Mouse (Mus musculus) neural tube, embryonic 11.5 days (tissue): Measurements from ENCODE around the gene Sf3a1. TPM values are rescaled to one million over a fixed set of nuclear protein-coding genes. Genes with fewer than 3 reads are reported as not detected.
A peak's percentile ranks its signal among the peaks of the same experiment; 100 is the strongest.

ENCODE experiments used
- ATAC-seq: fragments of 200-750 bp; cut with Nextera tagmentation; 2 replicates; pipeline ENCODE4 v1.8.0; 2017; ENCODE audit warnings: moderate number of reproducible peaks, mild to moderate bottlenecking, moderate TSS enrichment, moderate library complexity; ENCODE audit not compliant: insufficient read depth, low FRiP score, low TSS enrichment
- DNase-seq: peaks from one replicate; pipeline ENCODE4 v3.0.0-alpha.2; 2015; ENCODE audit warnings: low spot score
- H3K27ac ChIP-seq: fragments of 300-500 bp; sonication (generic); 2 replicates; pipeline ENCODE4 v1.5.1; 2014; ENCODE audit warnings: low read depth, mild to moderate bottlenecking, low read length
- H3K27me3 ChIP-seq: fragments of 300-500 bp; sonication (generic); 2 replicates; pipeline ENCODE4 v1.6.1; 2014; ENCODE audit warnings: mild to moderate bottlenecking, low read length, mixed read lengths; ENCODE audit not compliant: control insufficient read depth, insufficient read depth
- H3K36me3 ChIP-seq: fragments of 300-500 bp; sonication (generic); 2 replicates; pipeline ENCODE4 v1.6.1; 2014; ENCODE audit warnings: mild to moderate bottlenecking, low read length, moderate library complexity, mixed read lengths; ENCODE audit not compliant: control insufficient read depth, insufficient read depth
- H3K4me1 ChIP-seq: fragments of 300-500 bp; sonication (generic); 2 replicates; pipeline ENCODE4 v1.6.1; 2014; ENCODE audit warnings: low read length, mixed read lengths; ENCODE audit not compliant: control insufficient read depth, insufficient read depth
- H3K4me2 ChIP-seq: fragments of 300-500 bp; sonication (generic); 2 replicates; pipeline ENCODE4 v1.6.1; 2014; ENCODE audit warnings: low read depth, mild to moderate bottlenecking, moderate library complexity
- H3K4me3 ChIP-seq: fragments of 300-500 bp; sonication (generic); 2 replicates; pipeline ENCODE4 v1.5.1; 2014; ENCODE audit warnings: low read depth, low read length
- H3K9ac ChIP-seq: fragments of 300-500 bp; sonication (generic); 2 replicates; pipeline ENCODE4 v1.6.1; 2014; ENCODE audit warnings: mild to moderate bottlenecking, low read length
- H3K9me3 ChIP-seq: fragments of 300-500 bp; sonication (generic); 2 replicates; pipeline ENCODE4 v1.6.1; 2016; ENCODE audit warnings: low read length; ENCODE audit not compliant: control insufficient read depth
- WGBS: fragments of 180-500 bp; shearing (Covaris S2); extraction: QIAGEN DNeasy Blood & Tissue Kit; methylation state at CpG from one replicate; pipeline ENCODE4 v1.1.7; 2014; 5-methylcytosine and 5-hydroxymethylcytosine counted together
- polyA plus RNA-seq: library from polyadenylated mRNA; unstranded; fragments of >200 nt; fragmentation: Nextera tagmentation; extraction: Ambion mirVana; gene quantifications from 2 replicates; pipeline ENCODE4 v1.2.1, GENCODE M21; 2014

The Sf3a1 gene
- polyA plus RNA-seq, 1 experiment from 2014 or later = 91.1 TPM

DNA sequence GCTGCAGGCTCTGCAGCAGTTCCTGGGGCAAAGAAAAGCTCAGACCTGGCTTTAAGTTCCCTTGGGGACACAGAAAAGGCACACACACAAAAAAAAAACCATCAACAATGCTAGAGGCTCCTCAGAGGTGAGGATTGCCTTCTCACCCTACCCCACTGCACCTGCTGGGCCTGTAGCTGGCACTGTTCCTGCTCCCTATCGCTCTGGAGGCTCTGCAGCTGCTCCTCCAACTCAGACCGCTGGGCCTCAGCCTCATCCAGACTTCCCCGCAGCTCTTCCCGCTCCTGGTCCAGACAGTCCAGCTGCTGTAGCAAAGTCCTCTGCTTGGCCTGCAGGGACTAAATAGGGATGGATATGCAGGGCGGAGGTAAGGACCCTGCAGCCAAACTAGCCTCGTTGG lies 13.8 kb upstream of the Sf3a1 start:
- no peaks in the 10 kb centered on the region for H3K9me3 ChIP-seq
- DNase-seq (no peak), ATAC-seq (no peak)
- H3K27ac ChIP-seq = no peak overlapping the region
- H3K36me3 ChIP-seq = peaks cover 9% of the 10 kb centered on the region
- H3K4me1 ChIP-seq = no peaks in the 10 kb centered on the region
- no peak overlapping the region for H3K9ac ChIP-seq
- 89% methylated on average over 6 of the region's 6 CpGs for WGBS
- H3K27me3 ChIP-seq = no peaks in the 10 kb centered on the region
- H3K4me3 ChIP-seq = no peak overlapping the region
- no peak overlapping the region for H3K4me2 ChIP-seq

DNA sequence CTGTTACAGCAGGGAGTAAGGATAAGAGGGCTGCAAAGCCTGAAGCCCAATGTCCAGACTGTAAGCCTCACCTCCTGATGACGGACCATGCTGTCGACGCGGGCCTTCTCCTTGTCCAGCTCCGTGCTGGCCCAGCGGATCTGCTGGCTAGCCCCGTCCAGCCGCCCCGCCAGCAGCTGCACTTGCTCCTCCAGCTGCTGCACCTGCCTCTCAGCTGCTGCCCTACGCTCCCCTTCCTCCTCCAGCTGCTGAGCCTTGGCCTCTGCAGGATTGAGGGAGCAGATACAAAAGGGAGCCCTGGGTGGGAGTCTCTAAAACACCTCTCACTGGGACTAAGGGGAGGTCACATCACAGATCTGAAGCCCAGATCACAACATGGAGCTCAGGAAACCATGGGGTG lies 13.1 kb upstream of the Sf3a1 start:
- Histone ChIP-seq H3K27ac (no peak overlapping the region), H3K9ac (no peak overlapping the region), H3K4me3 (no peak overlapping the region), H3K9me3 (no peaks in the 10 kb centered on the region), H3K36me3 (peaks cover 9% of the 10 kb centered on the region), H3K27me3 (no peaks in the 10 kb centered on the region), H3K4me2 (no peak overlapping the region), H3K4me1 (no peaks in the 10 kb centered on the region)
- WGBS = 87% methylated on average over 10 of the region's 10 CpGs
- DNase-seq (no peak), ATAC-seq (no peak)

DNA sequence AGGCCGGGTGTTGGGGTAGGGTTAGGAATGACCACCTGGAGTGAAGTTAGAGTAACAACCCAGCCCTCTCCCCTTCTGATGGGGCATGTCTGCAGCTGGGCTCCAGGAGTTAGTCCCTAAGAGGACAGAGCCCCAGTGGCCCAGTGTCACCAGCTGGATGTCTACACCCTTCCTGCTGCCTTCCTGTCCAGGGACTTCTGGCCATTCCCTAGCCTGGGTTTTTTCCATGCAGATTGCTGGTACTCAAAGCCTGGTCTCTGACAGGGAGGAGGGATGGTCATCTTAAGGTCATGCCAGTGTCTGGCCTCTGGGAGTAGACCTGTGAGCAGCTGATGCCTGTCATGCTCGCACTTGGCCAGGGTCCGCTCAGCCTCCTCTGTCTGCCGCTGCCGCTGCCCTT lies 12.0 kb upstream of the Sf3a1 start:
- Histone ChIP-seq H3K4me3 (no peak overlapping the region), H3K4me2 (no peak overlapping the region), H3K27ac (no peak overlapping the region), H3K27me3 (no peaks in the 10 kb centered on the region), H3K4me1 (no peaks in the 10 kb centered on the region), H3K36me3 (peaks cover 3% of the 10 kb centered on the region; the same call in 1 of the 2 replicates), H3K9ac (no peak overlapping the region), H3K9me3 (no peaks in the 10 kb centered on the region)
- no peak for ATAC-seq
- no peak for DNase-seq
- 85% methylated on average over 5 of the region's 5 CpGs for WGBS

DNA sequence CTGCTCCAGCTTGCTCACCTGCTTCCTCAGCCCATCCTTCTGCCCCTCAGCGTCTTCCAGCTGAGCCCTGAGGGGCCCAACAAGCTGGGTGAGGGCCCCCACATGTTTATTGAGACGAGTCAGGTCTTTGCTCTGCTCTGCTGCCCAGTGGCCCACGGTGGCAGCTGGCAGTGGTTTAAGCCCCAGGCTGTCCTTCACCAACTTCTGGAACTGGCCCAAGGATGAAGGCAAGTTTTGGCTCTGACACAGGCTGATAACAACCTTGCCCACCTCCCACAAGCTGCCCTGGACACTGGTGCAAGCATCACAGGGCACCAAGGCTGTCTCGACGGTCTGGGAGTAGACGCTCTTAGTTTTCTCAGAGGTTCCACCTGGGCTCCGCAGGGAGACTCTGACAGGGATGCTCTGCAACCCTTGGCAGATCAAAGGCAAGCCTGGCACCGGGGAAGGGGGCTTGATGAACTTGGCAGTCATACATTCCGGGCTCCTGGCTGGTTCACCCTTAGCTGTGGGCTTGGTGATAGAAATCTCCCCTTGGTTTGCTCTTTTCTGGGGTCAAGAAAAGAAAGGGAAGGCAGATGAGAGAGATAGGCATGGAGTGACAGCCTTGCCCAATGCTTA lies 11.5 kb upstream of the Sf3a1 start:
- Histone ChIP-seq H3K4me1 (no peaks in the 10 kb centered on the region), H3K27ac (no peak overlapping the region), H3K36me3 (peaks cover 3% of the 10 kb centered on the region; the same call in 1 of the 2 replicates), H3K27me3 (no peaks in the 10 kb centered on the region), H3K9me3 (no peaks in the 10 kb centered on the region), H3K4me2 (no peak overlapping the region), H3K4me3 (no peak overlapping the region), H3K9ac (no peak overlapping the region)
- 89% methylated on average over 9 of the region's 9 CpGs for WGBS
- DNase-seq (no peak), ATAC-seq (no peak)

DNA sequence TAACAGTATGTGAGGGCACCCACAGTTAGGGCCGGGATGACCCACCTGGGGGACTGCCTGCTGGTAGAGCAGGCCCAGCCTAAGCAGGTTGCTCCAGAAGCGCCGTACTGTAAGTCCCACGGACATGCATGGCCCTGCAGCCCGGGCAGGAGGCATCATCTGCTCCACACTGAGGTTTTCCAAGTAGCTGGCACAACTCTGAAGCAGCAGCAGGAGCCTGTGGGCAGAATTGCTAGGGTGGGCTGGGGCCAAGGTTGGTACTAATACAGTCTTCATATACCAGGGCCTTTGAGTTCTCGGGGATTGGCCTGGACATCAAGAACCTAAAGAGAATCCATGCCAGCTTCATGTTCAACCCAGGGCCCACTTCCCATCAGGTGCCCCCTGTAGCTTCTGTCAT lies 10.3 kb upstream of the Sf3a1 start:
- H3K4me2 ChIP-seq = no peak overlapping the region
- H3K4me3 ChIP-seq = no peak overlapping the region
- no peaks in the 10 kb centered on the region for H3K4me1 ChIP-seq
- no peak overlapping the region for H3K9ac ChIP-seq
- no peak for ATAC-seq
- 91% methylated on average over 6 of the region's 6 CpGs for WGBS
- no peak for DNase-seq
- no peaks in the 10 kb centered on the region for H3K9me3 ChIP-seq
- no peaks in the 10 kb centered on the region for H3K36me3 ChIP-seq
- H3K27me3 ChIP-seq = no peaks in the 10 kb centered on the region
- no peak overlapping the region for H3K27ac ChIP-seq

DNA sequence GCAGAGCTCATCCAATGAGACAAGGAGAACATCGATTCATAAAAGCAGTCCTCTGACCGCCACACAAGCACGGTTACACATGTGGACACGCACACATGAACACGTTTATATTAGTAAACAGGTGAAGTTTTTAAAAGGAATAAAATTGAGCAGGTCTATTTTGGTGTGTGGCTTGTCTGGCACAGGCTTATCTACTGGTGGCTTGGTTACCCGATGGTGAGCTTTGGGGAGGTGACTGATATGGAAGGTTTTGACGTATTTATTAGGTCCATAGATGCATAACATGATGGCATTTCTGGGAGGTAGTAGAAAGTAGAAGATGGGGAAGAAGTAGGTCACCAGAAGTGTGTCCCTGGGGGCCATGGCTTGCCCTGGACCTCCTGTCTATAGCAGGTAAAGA lies 6.5 kb upstream of the Sf3a1 start:
- ATAC-seq (no peak), DNase-seq (no peak)
- Histone ChIP-seq H3K4me1 (no peaks in the 10 kb centered on the region), H3K4me2 (no peak overlapping the region), H3K27ac (no peak overlapping the region), H3K27me3 (no peaks in the 10 kb centered on the region), H3K9ac (no peak overlapping the region), H3K9me3 (no peaks in the 10 kb centered on the region), H3K4me3 (no peak overlapping the region), H3K36me3 (no peaks in the 10 kb centered on the region)
- WGBS = 95% methylated on average over 7 of the region's 7 CpGs

DNA sequence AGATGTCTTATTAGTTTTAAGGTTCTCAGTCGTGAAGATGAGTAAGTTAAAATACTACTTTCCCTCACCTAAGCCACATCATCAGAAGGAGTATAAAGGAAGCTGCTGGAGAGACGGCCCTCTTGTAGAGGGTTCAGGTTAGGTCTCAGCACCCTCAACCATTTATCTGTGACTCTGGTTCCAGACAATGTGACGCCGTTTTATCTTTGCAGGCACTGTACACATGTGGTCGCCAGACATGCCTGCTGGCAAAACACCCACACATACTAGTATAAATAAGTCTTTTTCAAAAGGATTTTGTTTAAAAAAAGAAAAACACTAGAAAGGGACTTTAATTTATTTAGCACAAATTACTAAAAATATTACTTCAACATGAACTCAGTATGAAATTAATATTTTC lies 4.5 kb upstream of the Sf3a1 start:
- Histone ChIP-seq H3K36me3 (no peaks in the 10 kb centered on the region), H3K4me2 (no peak overlapping the region), H3K27ac (no peak overlapping the region), H3K9ac (no peak overlapping the region), H3K4me3 (no peak overlapping the region), H3K9me3 (no peaks in the 10 kb centered on the region), H3K27me3 (no peaks in the 10 kb centered on the region), H3K4me1 (no peaks in the 10 kb centered on the region; the same call in 1 of the 2 replicates)
- 72% methylated on average over 5 of the region's 5 CpGs for WGBS
- ATAC-seq (no peak), DNase-seq (no peak)

DNA sequence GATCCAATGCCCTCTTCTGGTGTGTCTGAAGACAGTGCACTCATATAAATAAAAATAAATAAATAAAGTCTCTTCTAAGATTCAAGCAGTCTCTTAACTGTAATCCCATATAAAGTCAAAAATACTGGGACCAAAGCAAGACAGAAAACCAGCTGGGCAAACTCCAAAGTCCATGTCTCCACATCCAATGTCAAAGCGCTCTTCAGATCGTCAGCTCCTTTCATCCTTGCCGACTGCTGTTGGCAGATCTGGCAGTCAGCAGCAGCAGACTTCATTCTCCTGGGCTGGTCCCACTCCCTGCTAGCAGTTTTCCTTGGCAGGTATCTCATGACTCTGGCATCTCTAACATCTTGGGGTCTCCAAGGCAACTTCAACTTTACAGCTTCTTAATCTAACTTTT lies 1.5 kb upstream of the Sf3a1 start:
- Histone ChIP-seq H3K4me1 (peaks cover 12% of the 10 kb centered on the region), H3K9me3 (no peaks in the 10 kb centered on the region), H3K4me3 (no peak overlapping the region), H3K36me3 (no peaks in the 10 kb centered on the region; the same call in 1 of the 2 replicates), H3K27me3 (no peaks in the 10 kb centered on the region), H3K9ac (no peak overlapping the region), H3K4me2 (no peak overlapping the region), H3K27ac (no peak overlapping the region)
- no peak for DNase-seq
- no peak for ATAC-seq
- 91% methylated on average over 3 of the region's 3 CpGs for WGBS

DNA sequence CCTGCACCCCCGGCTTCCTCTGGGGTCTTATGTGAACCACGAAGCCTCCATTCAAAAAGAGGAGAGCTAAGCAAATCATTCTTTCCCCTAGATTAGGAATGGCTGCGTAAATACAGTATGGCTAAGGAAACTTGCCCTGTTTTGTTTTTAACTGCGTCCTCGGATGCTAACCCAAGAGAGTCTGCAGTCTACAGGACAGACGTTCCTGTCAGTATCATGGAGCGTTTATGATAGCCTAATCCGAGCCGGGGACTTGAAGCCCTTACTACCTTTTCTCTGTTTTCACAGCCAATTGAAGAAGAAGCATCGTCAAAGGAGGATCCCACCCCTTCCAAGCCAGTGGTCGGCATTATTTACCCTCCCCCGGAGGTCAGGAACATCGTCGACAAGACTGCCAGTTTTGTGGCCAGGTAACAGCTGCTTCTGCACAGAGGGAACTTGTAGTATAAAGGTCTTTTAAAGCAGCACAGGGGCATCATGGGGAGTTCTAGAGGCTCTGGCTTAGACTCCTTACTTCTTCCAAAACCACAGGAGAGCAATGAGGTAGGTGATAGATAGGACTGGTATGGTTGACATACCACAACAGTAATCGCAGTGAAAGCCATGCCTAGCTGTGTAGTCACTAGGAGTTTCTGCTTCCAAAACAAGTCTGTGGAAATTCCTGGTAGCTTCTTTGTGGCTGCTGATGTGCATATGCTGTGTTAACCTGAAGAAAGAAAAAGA lies 769 bp downstream of the Sf3a1 start:
- H3K27ac ChIP-seq = no peak overlapping the region; the same call in 1 of the 2 replicates
- peak overlapping the region; percentile 88 for H3K9ac ChIP-seq
- peaks cover 12% of the 10 kb centered on the region for H3K4me1 ChIP-seq
- ATAC-seq = no peak
- peaks cover 7% of the 10 kb centered on the region for H3K36me3 ChIP-seq
- H3K9me3 ChIP-seq = no peaks in the 10 kb centered on the region
- DNase-seq = no peak
- H3K4me2 ChIP-seq = peak overlapping the region; percentile 79
- H3K27me3 ChIP-seq = no peaks in the 10 kb centered on the region
- WGBS = 7% methylated on average over 15 of the region's 15 CpGs
- peak overlapping the region; percentile 49 for H3K4me3 ChIP-seq
